In genomic region chr13:97197932-97198562, GRCm38 (mm10) we compare ENCODE assay signal across 8 mouse cellular contexts. TPM values are rescaled to one million over a fixed set of nuclear protein-coding genes. Genes with fewer than 3 reads are reported as not detected.
DNase-seq lines count a peak whose midpoint lies in the region; ATAC-seq lines count a peak whose summit lies in the region.

Gene Hexb, minus strand, starts transcription at chr13:97198357.

- H3K4me3 ChIP-seq in embryonic facial prominence, embryonic 12.5 days: peak within 1 kb of the TSS; percentile 66
- H3K4me3 ChIP-seq in limb, embryonic 12.5 days (replicated peaks): peak within 1 kb of the TSS; percentile 70
- peak within 1 kb of the TSS; percentile 61 for H3K4me3 ChIP-seq in midbrain, embryonic 14.5 days (replicated peaks; ENCODE audit: low read depth, low read length)

- H3K9ac ChIP-seq in embryonic facial prominence, embryonic 12.5 days: peak within 1 kb of the TSS; percentile 66
- peak within 1 kb of the TSS; percentile 68 for H3K9ac ChIP-seq in limb, embryonic 12.5 days (replicated peaks)
- H3K9ac ChIP-seq in midbrain, embryonic 14.5 days (replicated peaks; ENCODE audit: low read length): peak within 1 kb of the TSS; percentile 72

- H3K27ac ChIP-seq in embryonic facial prominence, embryonic 12.5 days: 0 out of 2 replicates have a peak within 1 kb of the TSS, but pooled peaks have one; percentile 54
- H3K27ac ChIP-seq in limb, embryonic 12.5 days: peak within 1 kb of the TSS; percentile 73
- 0 out of 2 replicates have a peak within 1 kb of the TSS, but pooled peaks have one; percentile 37 for H3K27ac ChIP-seq in midbrain, embryonic 14.5 days (replicated peaks; ENCODE audit: low read depth, low read length)

- H3K4me2 ChIP-seq in embryonic facial prominence, embryonic 12.5 days (replicated peaks): peak within 1 kb of the TSS; percentile 83
- peak within 1 kb of the TSS; percentile 86 for H3K4me2 ChIP-seq in limb, embryonic 12.5 days
- peak within 1 kb of the TSS; percentile 96 for H3K4me2 ChIP-seq in midbrain, embryonic 14.5 days (ENCODE audit: low read length)

- peak; percentile 83 for DNase-seq in 3T3-L1 (ENCODE audit: low read depth, low spot score)
- DNase-seq in adrenal gland, postnatal 25 days: peak; percentile 94
- peak; percentile 100 for DNase-seq in heart, adult 11 months
- peak; percentile 95 for DNase-seq in kidney, adult 18-20 months
- DNase-seq in midbrain, embryonic 14.5 days: peak; percentile 83
- peak; percentile 81 for DNase-seq in spleen, adult 12 weeks (ENCODE audit: low spot score)

- no peaks in the 10 kb centered on the region for H3K27me3 ChIP-seq in embryonic facial prominence, embryonic 12.5 days
- H3K27me3 ChIP-seq in limb, embryonic 12.5 days: no peaks in the 10 kb centered on the region
- H3K27me3 ChIP-seq in midbrain, embryonic 14.5 days (ENCODE audit: control insufficient read depth, insufficient read depth, low read length): no peaks in the 10 kb centered on the region

- H3K4me1 ChIP-seq in embryonic facial prominence, embryonic 12.5 days: no peaks in the 10 kb centered on the region
- H3K4me1 ChIP-seq in limb, embryonic 12.5 days (replicated peaks): peaks cover 3% of the 10 kb centered on the region; the same call in 1 of the 2 replicates
- H3K4me1 ChIP-seq in midbrain, embryonic 14.5 days (ENCODE audit: control insufficient read depth, insufficient read depth, low read length): 0 out of 2 replicates have a peak, but pooled peaks cover 5% of the 10 kb centered on the region

- H3K9me3 ChIP-seq in embryonic facial prominence, embryonic 12.5 days: no peaks in the 10 kb centered on the region
- no peaks in the 10 kb centered on the region for H3K9me3 ChIP-seq in limb, embryonic 12.5 days
- H3K9me3 ChIP-seq in midbrain, embryonic 14.5 days (ENCODE audit: control insufficient read depth, low read length): no peaks in the 10 kb centered on the region

- peak; percentile 85 for ATAC-seq in embryonic facial prominence, embryonic 12.5 days (ENCODE audit: insufficient number of reproducible peaks, insufficient read depth, low FRiP score, low TSS enrichment)
- peak; percentile 89 for ATAC-seq in limb, embryonic 12.5 days (ENCODE audit: insufficient number of reproducible peaks, insufficient read depth, low FRiP score, low TSS enrichment, low read depth)
- ATAC-seq in midbrain, embryonic 14.5 days (ENCODE audit: low FRiP score, low TSS enrichment): peak; percentile 84

- H3K36me3 ChIP-seq in embryonic facial prominence, embryonic 12.5 days: no peaks in the 10 kb centered on the region
- no peaks in the 10 kb centered on the region for H3K36me3 ChIP-seq in limb, embryonic 12.5 days
- H3K36me3 ChIP-seq in midbrain, embryonic 14.5 days (ENCODE audit: control insufficient read depth, insufficient read depth, low read length): no peaks in the 10 kb centered on the region

- WGBS in embryonic facial prominence, embryonic 12.5 days: under 1% methylated on average over 45 of the region's 45 CpGs
- under 1% methylated on average over 45 of the region's 45 CpGs for WGBS in limb, embryonic 12.5 days
- WGBS in midbrain, embryonic 14.5 days: under 1% methylated on average over 45 of the region's 45 CpGs

RNA-seq across cellular contexts. Expression of gene Hexb, which starts in this region (rescaled TPM):
- total RNA-seq in adrenal gland, postnatal 25 days (2021): 20.3 and 26.6 TPM in 2 replicates
- 28.8 and 29.8 TPM in 2 replicates for polyA plus RNA-seq in embryonic facial prominence, embryonic 12.5 days (2016; fragmentation: Nextera tagmentation; extraction: Ambion mirVana)
- 26.5 and 28.4 TPM in 2 replicates for polyA plus RNA-seq in limb, embryonic 12.5 days (2016; fragmentation: Nextera tagmentation; extraction: Ambion mirVana)
- 32.4 and 38.7 TPM in 2 replicates for polyA plus RNA-seq in midbrain, embryonic 14.5 days (2014; fragmentation: Nextera tagmentation; extraction: Ambion mirVana)

Comparison
In these comparisons a context has a peak if more than half of its experiments do, and no peak if none do; other contexts are left out.
1. Peak in every context shown above with its lines: DNase-seq, ATAC-seq, H3K4me3 ChIP-seq and H3K27ac ChIP-seq.